Mouse (Mus musculus): ENCODE results near the gene Tenm2. TPM values are rescaled to one million over a fixed set of nuclear protein-coding genes. Genes with fewer than 3 reads are reported as not detected.

Tenm2 gene
- polyA plus RNA-seq, 1 experiment from 2014 or later = 0.03 TPM

DNA sequence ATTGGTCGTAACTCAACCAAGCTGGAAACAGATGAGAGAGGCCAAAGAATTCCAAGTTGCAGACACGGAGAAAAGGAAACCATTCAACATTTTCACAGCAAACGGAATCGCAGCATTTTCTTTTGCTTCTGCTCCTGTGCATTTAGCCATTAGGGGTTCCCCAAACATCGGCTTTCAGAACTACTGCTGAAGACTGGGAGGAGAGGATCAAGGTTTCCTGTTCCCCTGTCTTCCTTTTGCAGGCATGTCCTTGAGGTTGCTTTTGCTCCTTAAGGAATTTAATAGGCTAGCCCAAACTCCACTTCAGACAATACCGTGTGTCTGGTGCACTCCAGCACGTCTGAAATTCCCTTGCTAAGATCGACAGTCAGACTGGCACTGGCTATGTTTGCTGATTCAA lies 541.0 kb downstream of the Tenm2 start:
- H3K4me1 ChIP-seq (replicated peaks) = no peaks in the 10 kb centered on the region
- H3K27ac ChIP-seq (replicated peaks) = no peak overlapping the region
- H3K9me3 ChIP-seq (replicated peaks) = no peaks in the 10 kb centered on the region
- no peaks in the 10 kb centered on the region for H3K27me3 ChIP-seq
- no peak overlapping the region for H3K9ac ChIP-seq
- H3K4me2 ChIP-seq = no peak overlapping the region
- no peaks in the 10 kb centered on the region for H3K36me3 ChIP-seq (replicated peaks)
- 57% methylated on average over 8 of the region's 8 CpGs for WGBS (ENCODE audit: insufficient replicate concordance)
- no peak for ATAC-seq (ENCODE audit: insufficient read depth)
- H3K4me3 ChIP-seq (replicated peaks) = no peak overlapping the region

DNA sequence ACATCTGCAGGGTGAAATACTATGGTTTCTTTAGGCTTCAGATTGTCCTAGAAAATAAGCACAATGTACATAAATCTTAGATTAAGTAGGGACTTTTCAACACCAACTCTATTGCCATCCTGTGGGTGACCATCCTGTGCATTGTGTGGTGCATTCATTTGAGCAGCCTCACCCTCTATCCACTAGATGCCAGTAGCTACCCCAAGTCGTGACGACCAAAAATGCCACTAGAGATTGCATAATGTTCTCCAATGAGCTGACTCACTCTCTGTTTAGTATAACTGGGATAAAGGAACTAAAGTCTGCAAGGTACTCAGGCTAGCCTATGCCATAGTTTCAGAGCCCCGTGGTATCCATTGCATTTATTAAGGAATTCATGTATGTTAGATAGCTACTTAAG lies 543.1 kb downstream of the Tenm2 start:
- H3K27ac ChIP-seq (replicated peaks) = no peak overlapping the region
- no peaks in the 10 kb centered on the region for H3K9me3 ChIP-seq (replicated peaks)
- no peak overlapping the region for H3K4me3 ChIP-seq (replicated peaks)
- no peak overlapping the region for H3K4me2 ChIP-seq
- 43% methylated on average over 3 of the region's 3 CpGs for WGBS (ENCODE audit: insufficient replicate concordance)
- no peaks in the 10 kb centered on the region for H3K4me1 ChIP-seq (replicated peaks)
- no peak for ATAC-seq (ENCODE audit: insufficient read depth)
- no peak overlapping the region for H3K9ac ChIP-seq
- H3K36me3 ChIP-seq (replicated peaks) = no peaks in the 10 kb centered on the region
- no peaks in the 10 kb centered on the region for H3K27me3 ChIP-seq

DNA sequence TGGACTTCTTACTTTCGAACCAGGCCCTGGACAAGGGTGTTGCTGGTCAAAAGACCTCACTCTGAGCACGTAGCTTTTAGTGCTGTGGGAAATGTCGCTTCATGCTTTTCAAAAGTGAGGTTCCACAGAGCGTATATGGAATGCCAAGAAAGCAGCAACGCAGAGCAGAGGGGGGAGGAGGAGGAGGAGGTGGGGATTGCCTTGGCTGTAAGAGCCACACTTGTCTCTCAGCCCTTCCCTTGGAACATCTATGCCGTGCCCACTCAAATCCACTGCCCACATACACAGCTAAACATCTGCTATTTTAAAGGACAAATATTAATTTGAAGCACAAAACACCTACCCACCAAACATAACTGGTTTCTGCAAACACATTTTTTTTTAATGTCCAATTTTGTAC lies 544.9 kb downstream of the Tenm2 start:
- no peaks in the 10 kb centered on the region for H3K36me3 ChIP-seq (replicated peaks)
- H3K9ac ChIP-seq = no peak overlapping the region
- no peak overlapping the region for H3K27ac ChIP-seq (replicated peaks)
- no peak overlapping the region for H3K4me2 ChIP-seq
- no peaks in the 10 kb centered on the region for H3K9me3 ChIP-seq (replicated peaks)
- no peak for ATAC-seq (ENCODE audit: insufficient read depth)
- H3K4me1 ChIP-seq (replicated peaks) = no peaks in the 10 kb centered on the region
- H3K4me3 ChIP-seq (replicated peaks) = no peak overlapping the region
- WGBS (ENCODE audit: insufficient replicate concordance) = 64% methylated on average over 6 of the region's 6 CpGs
- H3K27me3 ChIP-seq = no peaks in the 10 kb centered on the region

DNA sequence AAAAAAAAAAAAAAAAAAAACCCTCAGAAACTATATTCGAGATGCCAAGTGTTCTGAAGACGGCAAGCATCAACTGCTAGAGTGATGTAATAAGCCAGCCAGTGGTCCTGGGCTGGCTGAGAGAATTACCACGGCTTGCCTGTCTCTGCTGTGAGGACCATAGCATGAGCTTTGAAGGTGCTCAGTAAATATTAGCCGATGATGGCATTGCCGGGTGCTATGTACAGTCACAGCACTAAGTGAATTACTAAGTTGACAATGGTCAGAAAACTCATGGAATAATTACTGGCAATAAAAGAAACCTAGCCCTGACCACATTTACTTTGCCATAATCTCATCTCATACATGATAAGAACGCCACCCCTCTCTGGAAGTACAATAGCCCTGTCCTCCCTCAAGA lies 549.5 kb downstream of the Tenm2 start:
- ATAC-seq (ENCODE audit: insufficient read depth) = no peak
- WGBS (ENCODE audit: insufficient replicate concordance) = 60% methylated on average over 6 of the region's 6 CpGs
- Histone ChIP-seq H3K9ac (no peak overlapping the region), H3K36me3 (replicated peaks) (no peaks in the 10 kb centered on the region), H3K9me3 (replicated peaks) (no peaks in the 10 kb centered on the region), H3K4me3 (replicated peaks) (no peak overlapping the region), H3K4me1 (replicated peaks) (no peaks in the 10 kb centered on the region), H3K27me3 (no peaks in the 10 kb centered on the region), H3K27ac (replicated peaks) (no peak overlapping the region), H3K4me2 (no peak overlapping the region)

DNA sequence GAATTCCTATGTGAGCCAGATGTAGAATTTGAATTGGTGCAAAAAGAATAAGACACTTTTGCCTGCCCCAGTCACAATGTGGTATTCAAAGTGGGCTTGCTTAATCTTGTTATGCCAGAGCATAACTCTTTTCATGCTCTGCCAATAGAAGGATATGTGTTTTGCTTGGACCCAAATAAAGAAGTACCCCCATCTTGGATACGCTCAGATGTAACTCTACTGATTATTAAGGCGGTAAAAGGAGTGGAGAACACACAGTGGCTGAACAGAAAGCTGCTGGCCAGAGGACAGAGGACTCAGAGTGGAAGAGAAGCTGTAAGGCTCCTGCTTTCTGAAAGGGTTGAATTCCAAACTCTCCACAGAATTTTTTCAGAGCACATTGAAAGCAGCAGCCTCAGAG lies 556.4 kb downstream of the Tenm2 start:
- Histone ChIP-seq H3K27ac (replicated peaks) (no peak overlapping the region), H3K4me3 (replicated peaks) (no peak overlapping the region), H3K27me3 (peaks cover 6% of the 10 kb centered on the region; the same call in 1 of the 2 replicates), H3K4me2 (no peak overlapping the region), H3K36me3 (replicated peaks) (no peaks in the 10 kb centered on the region), H3K9ac (no peak overlapping the region), H3K4me1 (replicated peaks) (no peaks in the 10 kb centered on the region), H3K9me3 (replicated peaks) (no peaks in the 10 kb centered on the region)
- no peak for ATAC-seq (ENCODE audit: insufficient read depth)
- WGBS (ENCODE audit: insufficient replicate concordance) = 50% methylated on average over 2 of the region's 2 CpGs

DNA sequence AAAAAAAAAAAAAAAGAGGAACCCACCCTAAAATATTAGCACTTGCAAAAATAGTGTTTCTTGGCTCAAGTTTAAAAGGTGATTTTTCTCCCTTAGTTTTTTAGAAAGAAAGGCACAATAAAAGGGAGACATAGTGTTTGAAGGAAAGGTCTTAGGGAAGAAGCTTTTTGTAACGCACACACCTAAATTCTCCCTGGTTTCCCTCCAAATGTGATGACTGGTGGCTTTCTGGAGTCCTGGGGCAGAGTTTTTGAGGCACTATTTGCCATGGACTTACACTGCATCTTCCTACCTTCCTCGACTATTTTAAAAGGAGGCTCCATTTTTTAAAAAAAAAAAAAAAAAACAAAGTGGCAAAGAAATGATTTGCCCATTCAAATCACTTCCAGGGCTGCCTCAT lies 557.2 kb downstream of the Tenm2 start:
- no peaks in the 10 kb centered on the region for H3K9me3 ChIP-seq (replicated peaks)
- no peak overlapping the region for H3K4me3 ChIP-seq (replicated peaks)
- peaks cover 6% of the 10 kb centered on the region; the same call in 1 of the 2 replicates for H3K27me3 ChIP-seq
- H3K4me2 ChIP-seq = no peak overlapping the region
- H3K27ac ChIP-seq (replicated peaks) = no peak overlapping the region
- WGBS (ENCODE audit: insufficient replicate concordance) = 26% methylated on average over 2 of the region's 2 CpGs
- H3K36me3 ChIP-seq (replicated peaks) = no peaks in the 10 kb centered on the region
- no peak overlapping the region for H3K9ac ChIP-seq
- ATAC-seq (ENCODE audit: insufficient read depth) = no peak
- H3K4me1 ChIP-seq (replicated peaks) = no peaks in the 10 kb centered on the region

DNA sequence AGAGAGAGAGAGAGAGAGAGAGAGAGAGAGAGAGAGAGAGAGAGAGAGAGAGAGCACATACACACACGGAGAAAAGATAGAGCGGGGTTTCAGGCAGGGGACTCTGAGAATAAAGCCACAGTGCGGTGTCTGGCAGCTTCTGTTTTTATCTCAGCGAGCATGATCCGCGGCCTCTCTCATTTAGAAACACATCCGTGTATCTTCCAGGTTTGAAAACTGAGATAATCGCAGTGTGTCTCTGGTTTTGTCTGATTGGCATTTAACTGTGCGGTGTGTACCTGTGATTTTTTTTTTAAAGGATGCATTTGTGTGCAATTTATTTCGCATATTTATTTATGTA lies 557.7 kb downstream of the Tenm2 start:
- no peak for ATAC-seq (ENCODE audit: insufficient read depth)
- no peak overlapping the region for H3K27ac ChIP-seq (replicated peaks)
- no peaks in the 10 kb centered on the region for H3K36me3 ChIP-seq (replicated peaks)
- H3K9me3 ChIP-seq (replicated peaks) = no peaks in the 10 kb centered on the region
- H3K4me2 ChIP-seq = peak overlapping the region; percentile 41
- no peak overlapping the region for H3K9ac ChIP-seq
- no peak overlapping the region for H3K4me3 ChIP-seq (replicated peaks)
- peaks cover 6% of the 10 kb centered on the region; the same call in 1 of the 2 replicates for H3K27me3 ChIP-seq
- 7% methylated on average over 10 of the region's 10 CpGs for WGBS (ENCODE audit: insufficient replicate concordance)
- H3K4me1 ChIP-seq (replicated peaks) = no peaks in the 10 kb centered on the region

DNA sequence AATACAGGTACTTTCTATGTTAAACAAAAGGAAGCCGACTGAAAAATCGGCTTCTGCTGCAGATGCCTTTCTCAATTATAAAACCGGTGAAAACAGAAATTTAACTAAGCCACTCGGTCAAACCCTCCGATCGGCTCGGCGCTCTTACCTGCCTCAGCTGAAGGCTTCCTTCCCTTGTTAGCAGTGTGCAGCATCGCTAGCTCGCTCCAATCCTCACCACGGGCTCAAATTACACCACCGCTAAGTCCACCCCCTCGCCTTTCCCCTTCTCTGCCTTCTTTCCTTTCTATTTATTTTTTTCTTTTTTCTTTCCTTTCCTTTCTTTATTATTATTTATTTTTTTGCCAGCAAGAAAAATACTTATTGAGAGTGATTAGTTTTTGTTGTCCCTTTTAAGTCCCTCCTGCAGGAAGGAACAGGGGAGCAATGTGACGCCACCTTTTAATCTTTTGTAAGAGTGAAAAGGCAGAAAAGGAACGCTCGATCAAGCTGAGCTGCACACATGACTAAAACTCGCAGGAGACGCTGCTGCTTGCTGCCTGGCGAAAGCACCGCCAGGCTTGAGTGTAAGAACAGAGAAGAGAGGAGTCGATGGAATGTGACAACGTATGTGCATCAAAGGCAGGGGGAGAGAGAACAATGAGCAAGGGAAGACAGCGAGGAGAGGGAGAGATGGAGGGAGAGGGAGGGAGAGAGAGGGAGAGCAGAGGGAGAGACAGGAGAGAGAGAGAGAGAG lies 558.3 kb downstream of the Tenm2 start:
- Histone ChIP-seq H3K4me1 (replicated peaks) (no peaks in the 10 kb centered on the region), H3K9me3 (replicated peaks) (no peaks in the 10 kb centered on the region), H3K27me3 (peaks cover 6% of the 10 kb centered on the region; the same call in 1 of the 2 replicates), H3K4me3 (replicated peaks) (no peak overlapping the region; the same call in 1 of the 2 replicates), H3K4me2 (peak overlapping the region; percentile 41), H3K36me3 (replicated peaks) (no peaks in the 10 kb centered on the region), H3K27ac (replicated peaks) (no peak overlapping the region), H3K9ac (no peak overlapping the region)
- WGBS (ENCODE audit: insufficient replicate concordance) = 3% methylated on average over 23 of the region's 23 CpGs
- ATAC-seq (ENCODE audit: insufficient read depth) = no peak

DNA sequence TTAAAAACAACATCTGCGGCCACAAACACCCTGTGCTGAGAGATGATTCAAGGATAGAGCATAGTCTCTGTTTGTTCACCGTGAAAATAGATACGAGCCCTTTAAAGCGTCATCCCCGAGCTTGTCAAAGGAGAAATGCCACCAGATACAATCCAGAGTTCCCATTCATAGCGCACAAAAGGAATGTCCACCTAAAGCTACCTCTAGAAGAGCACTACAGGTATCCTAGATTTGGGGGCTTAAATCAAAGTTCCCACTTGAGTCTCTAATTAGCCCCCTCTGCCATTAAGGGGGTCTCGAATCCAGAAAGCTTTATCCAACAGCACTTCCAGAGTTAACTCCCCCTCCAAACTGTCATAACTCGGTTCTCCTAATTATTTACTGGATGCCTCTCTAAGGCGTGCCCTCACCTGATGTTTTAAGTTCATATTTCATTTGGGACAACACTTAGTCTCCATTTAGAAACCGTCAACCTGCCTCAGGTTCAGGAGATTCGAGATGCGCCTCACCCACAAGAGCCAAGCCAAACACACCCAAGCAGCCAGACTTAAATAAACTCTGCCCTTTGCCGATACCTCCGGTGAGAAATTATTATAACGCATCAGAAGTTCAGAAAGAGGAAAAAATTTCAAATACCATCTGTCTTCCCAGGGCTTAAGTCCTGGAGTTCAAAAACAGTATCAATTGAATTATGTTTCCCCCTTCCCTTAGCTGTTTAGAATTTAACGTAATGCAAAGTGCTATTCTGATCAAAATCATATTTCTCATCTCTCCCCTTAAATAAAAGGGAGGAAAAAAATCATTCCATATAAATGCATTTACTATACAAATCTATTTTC lies 559.1 kb downstream of the Tenm2 start:
- H3K27me3 ChIP-seq = peaks cover 6% of the 10 kb centered on the region; the same call in 1 of the 2 replicates
- H3K4me3 ChIP-seq (replicated peaks) = no peak overlapping the region
- no peaks in the 10 kb centered on the region for H3K9me3 ChIP-seq (replicated peaks)
- H3K4me2 ChIP-seq = no peak overlapping the region
- H3K9ac ChIP-seq = no peak overlapping the region
- no peaks in the 10 kb centered on the region for H3K4me1 ChIP-seq (replicated peaks)
- no peak for ATAC-seq (ENCODE audit: insufficient read depth)
- WGBS (ENCODE audit: insufficient replicate concordance) = 58% methylated on average over 16 of the region's 16 CpGs
- H3K27ac ChIP-seq (replicated peaks) = no peak overlapping the region
- H3K36me3 ChIP-seq (replicated peaks) = no peaks in the 10 kb centered on the region

DNA sequence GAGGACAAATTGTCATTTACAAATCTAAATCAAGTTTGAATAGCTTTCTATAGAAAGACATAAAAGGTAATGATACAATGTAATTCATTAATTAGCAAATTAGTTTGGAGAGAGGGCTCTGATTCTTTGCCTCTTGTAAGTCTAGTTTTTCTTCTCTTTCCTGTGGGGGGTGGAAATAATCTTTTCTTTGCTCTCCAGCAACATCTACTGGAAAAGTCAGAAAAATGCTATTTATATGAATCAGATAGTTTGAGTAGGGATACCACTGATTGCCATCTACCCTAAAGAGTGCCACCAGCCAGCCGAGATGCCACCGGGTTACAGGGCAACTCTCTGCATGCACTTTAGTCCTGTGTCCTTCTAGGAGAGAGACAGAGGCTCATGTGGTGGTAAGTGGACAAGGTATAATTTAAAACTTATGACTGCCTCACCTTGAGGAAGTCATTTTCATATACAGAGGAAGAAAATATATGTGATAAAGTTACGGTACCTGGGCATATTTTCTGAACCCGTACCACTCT lies 560.8 kb downstream of the Tenm2 start:
- WGBS (ENCODE audit: insufficient replicate concordance) = 63% methylated on average over 4 of the region's 4 CpGs
- no peak for ATAC-seq (ENCODE audit: insufficient read depth)

DNA sequence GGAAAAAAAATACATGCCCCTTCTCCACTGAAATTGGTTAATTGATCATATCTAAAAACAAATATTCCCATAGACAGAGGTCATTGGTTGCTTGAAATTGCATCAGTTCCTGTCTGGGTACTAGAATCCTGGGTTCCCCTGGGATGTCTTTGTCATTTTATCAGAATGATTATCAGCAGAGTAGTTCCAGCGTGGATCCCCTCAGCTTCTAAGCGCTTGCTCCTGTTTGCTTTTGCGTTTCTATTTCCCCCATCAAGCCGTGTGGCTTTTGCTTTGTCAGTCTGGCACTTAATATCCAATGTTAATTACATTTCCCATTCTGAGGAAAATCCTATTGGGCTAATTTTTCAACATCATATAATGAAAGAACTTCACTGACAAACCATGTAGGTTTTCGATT lies 561.6 kb downstream of the Tenm2 start:
- no peaks in the 10 kb centered on the region for H3K4me1 ChIP-seq (replicated peaks)
- no peaks in the 10 kb centered on the region for H3K9me3 ChIP-seq (replicated peaks)
- no peak overlapping the region for H3K4me3 ChIP-seq (replicated peaks)
- no peak overlapping the region for H3K4me2 ChIP-seq
- no peak overlapping the region for H3K27ac ChIP-seq (replicated peaks)
- no peak overlapping the region for H3K9ac ChIP-seq
- ATAC-seq (ENCODE audit: insufficient read depth) = no peak
- 40% methylated on average over 5 of the region's 5 CpGs for WGBS (ENCODE audit: insufficient replicate concordance)
- no peaks in the 10 kb centered on the region for H3K36me3 ChIP-seq (replicated peaks)
- H3K27me3 ChIP-seq = peaks cover 6% of the 10 kb centered on the region; the same call in 1 of the 2 replicates

More for the DNA sequence above, 560.8 kb downstream of the Tenm2 start:
- H3K4me2 ChIP-seq = no peak overlapping the region
- no peak overlapping the region for H3K27ac ChIP-seq (replicated peaks)
- H3K27me3 ChIP-seq = peaks cover 6% of the 10 kb centered on the region; the same call in 1 of the 2 replicates
- no peak overlapping the region for H3K9ac ChIP-seq
- no peaks in the 10 kb centered on the region for H3K36me3 ChIP-seq (replicated peaks)
- no peak overlapping the region for H3K4me3 ChIP-seq (replicated peaks)
- H3K4me1 ChIP-seq (replicated peaks) = no peaks in the 10 kb centered on the region
- H3K9me3 ChIP-seq (replicated peaks) = no peaks in the 10 kb centered on the region
